Mouse (Mus musculus) hindbrain, embryonic 13.5 days (tissue): ENCODE results near the gene Fat3. TPM values are rescaled to one million over a fixed set of nuclear protein-coding genes. Genes with fewer than 3 reads are reported as not detected.

ENCODE experiments used
- ATAC-seq: fragments of 200-750 bp; cut with Nextera tagmentation; 2 replicates; pipeline ENCODE4 v1.8.0; 2017; ENCODE audit warnings: moderate TSS enrichment; ENCODE audit not compliant: low FRiP score
- H3K27ac ChIP-seq: fragments of 300-500 bp; sonication (generic); 2 replicates; pipeline ENCODE4 v1.5.1; 2015; ENCODE audit warnings: inconsistent platforms, mild to moderate bottlenecking, moderate library complexity
- H3K27me3 ChIP-seq: fragments of 300-500 bp; sonication (generic); 2 replicates; pipeline ENCODE4 v1.6.1; 2015; ENCODE audit warnings: mild to moderate bottlenecking, inconsistent platforms
- H3K36me3 ChIP-seq: fragments of 300-500 bp; sonication (generic); 2 replicates; pipeline ENCODE4 v1.6.1; 2015; ENCODE audit warnings: mild to moderate bottlenecking, inconsistent platforms
- H3K4me1 ChIP-seq: fragments of 300-500 bp; sonication (generic); replicated peaks from 2 replicates; pipeline ENCODE4 v1.6.1; 2015; ENCODE audit warnings: inconsistent platforms
- H3K4me2 ChIP-seq: fragments of 300-500 bp; sonication (generic); 2 replicates; pipeline ENCODE4 v1.6.1; 2015; ENCODE audit warnings: inconsistent platforms, mild to moderate bottlenecking, moderate library complexity
- H3K4me3 ChIP-seq: fragments of 300-500 bp; sonication (generic); 2 replicates; pipeline ENCODE4 v1.5.1; 2015; ENCODE audit warnings: mild to moderate bottlenecking, inconsistent platforms
- H3K9ac ChIP-seq: fragments of 300-500 bp; sonication (generic); 2 replicates; pipeline ENCODE4 v1.6.1; 2015; ENCODE audit warnings: mild to moderate bottlenecking, inconsistent platforms
- H3K9me3 ChIP-seq: fragments of 300-500 bp; sonication (generic); 2 replicates; pipeline ENCODE4 v1.6.1; 2016; ENCODE audit warnings: inconsistent platforms
- WGBS: fragments of 180-500 bp; shearing (Covaris S2); methylation state at CpG from one replicate; pipeline ENCODE4 v1.1.7; 2015; 5-methylcytosine and 5-hydroxymethylcytosine counted together
- polyA plus RNA-seq: library from polyadenylated mRNA; unstranded; fragments of >200 nt; fragmentation: Nextera tagmentation; extraction: Ambion mirVana; gene quantifications from 2 replicates; pipeline ENCODE4 v1.2.1, GENCODE M21; 2015

Fat3 gene
- polyA plus RNA-seq, result 12.8 and 13.7 TPM in 2 replicates

- Histone ChIP-seq H3K4me1 (peaks cover 24% of the 10 kb centered on the region), H3K4me3 (peak within 1 kb of the TSS; percentile 64), H3K4me2 (peak within 1 kb of the TSS; percentile 75), H3K36me3 (no peaks in the 10 kb centered on the region), H3K27me3 (0 out of 2 replicates have a peak, but pooled peaks cover 3% of the 10 kb centered on the region), H3K27ac (peak within 1 kb of the TSS; percentile 94), H3K9ac (peak within 1 kb of the TSS; percentile 88), H3K9me3 (no peaks in the 10 kb centered on the region)
- ATAC-seq, result peak; percentile 19
- under 1% methylated on average over 21 of the region's 21 CpGs for WGBS
Measured at GRCm38 (mm10) chr9:16501186-16501711, at the start of gene Fat3. TSS of gene Fat3 (minus strand) at chr9:16501285.

- Histone ChIP-seq H3K9ac (no peak overlapping the region), H3K4me2 (no peak overlapping the region), H3K36me3 (no peaks in the 10 kb centered on the region), H3K27ac (no peak overlapping the region), H3K27me3 (no peaks in the 10 kb centered on the region), H3K9me3 (no peaks in the 10 kb centered on the region), H3K4me1 (no peaks in the 10 kb centered on the region), H3K4me3 (no peak overlapping the region)
- WGBS, result 47% methylated on average over 1 of the region's 1 CpGs
- ATAC-seq, result no peak
Measured at GRCm38 (mm10) chr9:16532884-16533283, 31.8 kb upstream of the Fat3 start.

GRCm38 (mm10) chr9:16517543-16517942 is 16.5 kb upstream of the Fat3 start:
- no peak for ATAC-seq
- Histone ChIP-seq H3K4me1 (no peaks in the 10 kb centered on the region), H3K9ac (no peak overlapping the region), H3K36me3 (no peaks in the 10 kb centered on the region), H3K27me3 (no peaks in the 10 kb centered on the region), H3K4me2 (no peak overlapping the region), H3K9me3 (no peaks in the 10 kb centered on the region), H3K4me3 (no peak overlapping the region), H3K27ac (no peak overlapping the region)
- WGBS, result 41% methylated on average over 1 of the region's 1 CpGs

- no peak for ATAC-seq
- 37% methylated on average over 1 of the region's 1 CpGs for WGBS
Measured at GRCm38 (mm10) chr9:16512005-16512404, 10.9 kb upstream of the Fat3 start.

GRCm38 (mm10) chr9:16503776-16504175 is 2.7 kb upstream of the Fat3 start:
- no peak for ATAC-seq
- H3K4me3 ChIP-seq, result no peak overlapping the region
- H3K9me3 ChIP-seq, result no peaks in the 10 kb centered on the region
- WGBS, result 74% methylated on average over 2 of the region's 2 CpGs
- H3K27ac ChIP-seq, result no peak overlapping the region
- H3K4me1 ChIP-seq, result peaks cover 14% of the 10 kb centered on the region
- H3K9ac ChIP-seq, result no peak overlapping the region
- 0 out of 2 replicates have a peak, but pooled peaks cover 3% of the 10 kb centered on the region for H3K27me3 ChIP-seq
- H3K4me2 ChIP-seq, result no peak overlapping the region
- no peaks in the 10 kb centered on the region for H3K36me3 ChIP-seq

More at GRCm38 (mm10) chr9:16512005-16512404, 10.9 kb upstream of the Fat3 start:
- H3K9me3 ChIP-seq, result no peaks in the 10 kb centered on the region
- H3K27ac ChIP-seq, result no peak overlapping the region
- H3K9ac ChIP-seq, result no peak overlapping the region
- H3K4me1 ChIP-seq, result no peaks in the 10 kb centered on the region
- no peaks in the 10 kb centered on the region for H3K27me3 ChIP-seq
- H3K4me3 ChIP-seq, result no peak overlapping the region
- H3K36me3 ChIP-seq, result no peaks in the 10 kb centered on the region
- H3K4me2 ChIP-seq, result no peak overlapping the region

- Histone ChIP-seq H3K36me3 (no peaks in the 10 kb centered on the region), H3K9ac (peak overlapping the region; percentile 88), H3K4me3 (peak overlapping the region; percentile 64), H3K9me3 (no peaks in the 10 kb centered on the region), H3K27me3 (0 out of 2 replicates have a peak, but pooled peaks cover 3% of the 10 kb centered on the region), H3K4me1 (peaks cover 24% of the 10 kb centered on the region), H3K27ac (peak overlapping the region; percentile 94), H3K4me2 (peak overlapping the region; percentile 75)
- ATAC-seq, result no peak
- whole genome bisulfite sequencing, result 12% methylated on average over 13 of the region's 13 CpGs
Measured at GRCm38 (mm10) chr9:16502673-16503343, 1.7 kb upstream of the Fat3 start.

GRCm38 (mm10) chr9:16501990-16502672 is 1.0 kb upstream of the Fat3 start:
- Histone ChIP-seq H3K9ac (peak overlapping the region; percentile 88), H3K4me2 (peak overlapping the region; percentile 75), H3K36me3 (no peaks in the 10 kb centered on the region), H3K27me3 (0 out of 2 replicates have a peak, but pooled peaks cover 3% of the 10 kb centered on the region), H3K4me3 (peak overlapping the region; percentile 64), H3K4me1 (peaks cover 24% of the 10 kb centered on the region), H3K27ac (peak overlapping the region; percentile 94), H3K9me3 (no peaks in the 10 kb centered on the region)
- peak; percentile 82 for ATAC-seq
- WGBS, result 0% methylated on average over 39 of the region's 52 CpGs

- no peaks in the 10 kb centered on the region for H3K36me3 ChIP-seq
- peak; percentile 62 for ATAC-seq
- H3K4me3 ChIP-seq, result peak overlapping the region; percentile 64
- peak overlapping the region; percentile 88 for H3K9ac ChIP-seq
- H3K27ac ChIP-seq, result peak overlapping the region; percentile 94
- no peaks in the 10 kb centered on the region for H3K9me3 ChIP-seq
- 0 out of 2 replicates have a peak, but pooled peaks cover 3% of the 10 kb centered on the region for H3K27me3 ChIP-seq
- H3K4me2 ChIP-seq, result peak overlapping the region; percentile 75
- under 1% methylated on average over 41 of the region's 41 CpGs for WGBS
- peaks cover 24% of the 10 kb centered on the region for H3K4me1 ChIP-seq
Measured at GRCm38 (mm10) chr9:16500382-16501185, 501 bp downstream of the Fat3 start.

- Histone ChIP-seq H3K27me3 (0 out of 2 replicates have a peak, but pooled peaks cover 3% of the 10 kb centered on the region), H3K4me1 (peaks cover 24% of the 10 kb centered on the region), H3K4me3 (peak overlapping the region; percentile 64), H3K27ac (peak overlapping the region; percentile 94), H3K9me3 (no peaks in the 10 kb centered on the region), H3K36me3 (no peaks in the 10 kb centered on the region), H3K9ac (peak overlapping the region; percentile 88), H3K4me2 (peak overlapping the region; percentile 75)
- WGBS, result under 1% methylated on average over 35 of the region's 35 CpGs
- peak; percentile 61 for ATAC-seq
Measured at GRCm38 (mm10) chr9:16499621-16500381, 1.3 kb downstream of the Fat3 start.

GRCm38 (mm10) chr9:16498876-16499275 is 2.2 kb downstream of the Fat3 start:
- H3K4me3 ChIP-seq, result peak overlapping the region; percentile 64
- peak overlapping the region; percentile 63 for H3K9ac ChIP-seq
- no peak for ATAC-seq
- peak overlapping the region; percentile 75 for H3K4me2 ChIP-seq
- WGBS, result under 1% methylated on average over 4 of the region's 4 CpGs
- H3K4me1 ChIP-seq, result peaks cover 24% of the 10 kb centered on the region
- 0 out of 2 replicates have a peak, but pooled peaks cover 3% of the 10 kb centered on the region for H3K27me3 ChIP-seq
- H3K36me3 ChIP-seq, result no peaks in the 10 kb centered on the region
- H3K27ac ChIP-seq, result peak overlapping the region; percentile 94
- H3K9me3 ChIP-seq, result no peaks in the 10 kb centered on the region

GRCm38 (mm10) chr9:16497361-16497760 is 3.7 kb downstream of the Fat3 start:
- ATAC-seq, result no peak
- Histone ChIP-seq H3K4me1 (peaks cover 12% of the 10 kb centered on the region), H3K27ac (no peak overlapping the region), H3K9me3 (no peaks in the 10 kb centered on the region), H3K27me3 (no peaks in the 10 kb centered on the region), H3K9ac (no peak overlapping the region), H3K4me3 (no peak overlapping the region), H3K36me3 (no peaks in the 10 kb centered on the region), H3K4me2 (no peak overlapping the region)
- 100% methylated on average over 1 of the region's 1 CpGs for WGBS
